Mouse (Mus musculus) small intestine, adult 2 months (tissue): ENCODE data around the gene Erp27. TPM values are rescaled to one million over a fixed set of nuclear protein-coding genes. Genes with fewer than 3 reads are reported as not detected.
A peak's percentile ranks its signal among the peaks of the same experiment; 100 is the strongest.

Experiments
- H3K27ac ChIP-seq: fragments of 200-500 bp; 2 replicates; pipeline ENCODE4 v1.5.1; 2012; ENCODE audit warnings: low read depth, low read length, control low read depth, inconsistent platforms; ENCODE audit not compliant: insufficient read depth
- H3K27me3 ChIP-seq: fragments of 200-500 bp; 2 replicates; pipeline ENCODE4 v1.6.1; 2012; ENCODE audit warnings: mild to moderate bottlenecking, moderate library complexity, low read length, inconsistent platforms; ENCODE audit not compliant: control insufficient read depth, insufficient read depth
- H3K36me3 ChIP-seq: fragments of 200-500 bp; 2 replicates; pipeline ENCODE4 v1.6.1; 2012; ENCODE audit warnings: mild to moderate bottlenecking, low read length, control low read depth, inconsistent platforms; ENCODE audit not compliant: control insufficient read depth, insufficient read depth
- H3K4me1 ChIP-seq: fragments of 200-500 bp; 2 replicates; pipeline ENCODE4 v1.6.1; 2012; ENCODE audit warnings: low read length, inconsistent platforms, mixed read lengths; ENCODE audit not compliant: control insufficient read depth, insufficient read depth, insufficient read length
- H3K4me3 ChIP-seq: fragments of 200-500 bp; 2 replicates; pipeline ENCODE4 v1.5.1; 2012; ENCODE audit warnings: low read depth, mild to moderate bottlenecking, control low read depth, inconsistent platforms, low read length, moderate library complexity
- CTCF ChIP-seq: fragments of 200-500 bp; IDR thresholded peaks from 2 replicates; pipeline ENCODE4 v1.5.1; 2012; ENCODE audit warnings: low read depth, mild to moderate bottlenecking, control low read depth, inconsistent platforms, low read length, moderate library complexity, mixed read lengths; ENCODE audit not compliant: insufficient replicate concordance, insufficient read length; ENCODE audit errors: extremely low read depth
- POLR2A ChIP-seq: fragments of 200-500 bp; IDR thresholded peaks from 2 replicates; pipeline ENCODE4 v1.6.1; 2012; ENCODE audit warnings: low read depth, mild to moderate bottlenecking, control low read depth, inconsistent platforms, low read length, moderate library complexity
- WGBS: fragments of 180-500 bp; shearing (Covaris S2); methylation state at CpG from one replicate; pipeline ENCODE4 v1.1.7; 2018; 5-methylcytosine and 5-hydroxymethylcytosine counted together
- polyA plus RNA-seq: library from polyadenylated mRNA; depleted of rRNA; stranded (reverse); fragments of >200 nt; gene quantifications from 2 replicates; pipeline ENCODE4 v1.2.3, GENCODE M21; 2012

The Erp27 gene
- polyA plus RNA-seq, 1 experiment, result 0.28 TPM

DNA sequence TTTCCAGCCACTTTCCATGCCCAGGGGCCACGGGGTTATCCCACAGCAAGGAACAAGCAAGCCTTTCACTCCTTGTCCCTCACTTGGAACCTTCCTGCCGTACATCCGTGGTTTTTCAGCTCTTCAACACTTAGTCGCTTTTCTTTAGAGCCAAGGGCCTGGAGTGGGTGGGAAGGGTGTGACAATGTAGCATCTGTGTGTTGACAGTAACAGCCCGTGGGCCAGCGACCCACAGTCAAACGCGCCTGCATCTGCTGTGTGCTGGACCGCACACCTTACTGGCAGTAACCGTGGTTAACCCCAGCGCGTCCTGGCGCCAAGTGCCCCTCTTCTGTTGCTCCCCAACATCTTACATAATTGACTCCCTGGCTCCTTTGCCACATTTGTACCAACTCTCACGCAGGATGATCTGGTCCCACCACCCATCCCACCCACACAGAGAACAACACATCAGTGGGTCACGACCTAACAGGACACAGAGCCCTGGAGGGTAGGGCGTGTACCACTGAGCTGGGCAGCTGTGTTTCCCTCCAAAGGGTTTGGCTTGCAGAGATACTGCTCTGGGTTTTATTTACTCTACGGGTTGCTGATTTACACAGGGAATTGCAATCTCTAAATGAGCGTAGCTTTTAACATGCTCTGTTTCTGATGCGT, 15.6 kb downstream of the Erp27 start:
- no peak for TF ChIP-seq CTCF
- TF ChIP-seq POLR2A, result no peak
- Histone ChIP-seq H3K4me3 (no peak overlapping the region), H3K27me3 (no peaks in the 10 kb centered on the region), H3K4me1 (peaks cover 5% of the 10 kb centered on the region), H3K27ac (peak overlapping the region; percentile 38; the same call in 1 of the 2 replicates), H3K36me3 (no peaks in the 10 kb centered on the region)
- 51% methylated on average over 19 of the region's 19 CpGs for WGBS

DNA sequence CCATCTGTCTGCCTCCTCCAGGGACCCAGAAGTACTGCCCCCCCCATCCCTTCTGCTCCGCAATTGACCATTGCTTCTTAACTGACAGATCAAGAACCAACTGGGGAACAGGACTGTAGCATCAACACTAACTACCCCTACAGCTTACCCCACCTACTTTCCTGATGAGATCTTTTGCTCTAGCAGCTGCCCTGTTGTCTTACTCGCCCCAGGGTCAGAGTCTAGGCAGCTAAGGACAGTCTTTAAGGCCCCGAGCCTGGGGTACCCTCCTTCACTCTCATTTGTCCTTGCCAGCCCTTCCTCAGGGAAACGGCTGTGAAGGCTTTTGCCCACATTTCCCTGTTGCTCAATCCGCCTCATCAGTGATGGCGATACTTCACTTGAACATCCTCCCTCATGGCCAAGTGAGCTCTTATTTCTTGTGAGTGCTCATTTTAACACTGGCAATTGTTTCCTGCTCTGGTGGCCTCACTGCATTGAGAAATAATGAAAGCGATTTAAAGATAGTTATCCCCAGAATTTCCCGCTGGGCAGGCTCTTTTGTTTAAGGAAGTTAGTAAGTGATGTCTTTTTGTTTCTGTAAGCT, 18.0 kb downstream of the Erp27 start:
- H3K4me3 ChIP-seq, result no peak overlapping the region
- H3K4me1 ChIP-seq, result peaks cover 5% of the 10 kb centered on the region
- H3K27ac ChIP-seq, result no peak overlapping the region
- H3K36me3 ChIP-seq, result no peaks in the 10 kb centered on the region
- WGBS, result 52% methylated on average over 8 of the region's 8 CpGs
- no peaks in the 10 kb centered on the region for H3K27me3 ChIP-seq
- TF ChIP-seq CTCF, result no peak
- TF ChIP-seq POLR2A, result no peak

DNA sequence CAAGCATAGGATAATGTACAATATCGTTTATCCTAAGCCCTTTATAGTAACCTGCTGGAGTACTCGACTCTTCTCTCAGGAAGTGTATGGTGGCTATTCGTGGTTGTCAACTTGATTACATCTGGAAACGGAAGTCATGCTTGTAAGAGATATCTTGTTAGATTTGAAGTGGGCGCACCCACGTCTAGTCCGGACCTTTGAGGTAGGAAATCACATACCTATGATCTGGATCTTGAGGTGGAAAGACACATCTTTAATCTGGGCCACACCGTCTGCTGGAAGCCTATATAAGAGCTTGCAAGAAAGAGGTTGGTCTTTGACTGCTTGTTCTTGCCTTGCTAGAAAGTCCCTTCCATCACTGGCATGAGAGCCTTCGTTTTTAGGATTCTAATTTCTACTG, 19.5 kb downstream of the Erp27 start:
- H3K36me3 ChIP-seq, result no peaks in the 10 kb centered on the region
- no peaks in the 10 kb centered on the region for H3K27me3 ChIP-seq
- WGBS, result 79% methylated on average over 9 of the region's 9 CpGs
- H3K27ac ChIP-seq, result no peak overlapping the region
- H3K4me3 ChIP-seq, result no peak overlapping the region
- TF ChIP-seq CTCF (no peak), POLR2A (no peak)
- peaks cover 2% of the 10 kb centered on the region for H3K4me1 ChIP-seq

DNA sequence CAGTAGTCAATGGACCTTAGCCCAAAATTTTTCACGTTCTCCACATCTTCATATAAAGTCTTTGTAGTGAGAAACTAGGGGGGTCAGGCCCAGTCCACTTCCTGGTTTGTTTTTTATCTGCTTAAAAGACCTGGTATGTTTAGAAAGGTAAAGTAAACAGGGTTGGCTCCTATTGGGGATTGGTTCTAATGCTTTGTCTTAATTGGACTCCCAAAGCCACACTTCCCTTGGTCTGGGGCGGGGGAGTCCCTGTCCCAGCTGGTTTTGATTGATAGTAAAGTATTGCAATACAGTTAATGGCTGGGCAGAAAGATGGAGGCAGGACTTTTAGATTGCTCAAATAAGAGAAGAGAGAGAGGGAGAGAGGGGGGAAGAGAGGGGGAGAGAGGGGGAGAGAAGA, 21.0 kb downstream of the Erp27 start:
- Histone ChIP-seq H3K4me1 (no peaks in the 10 kb centered on the region), H3K27ac (no peak overlapping the region), H3K36me3 (no peaks in the 10 kb centered on the region), H3K27me3 (no peaks in the 10 kb centered on the region), H3K4me3 (no peak overlapping the region)
- WGBS, result 63% methylated on average over 2 of the region's 2 CpGs
- TF ChIP-seq CTCF, result no peak
- TF ChIP-seq POLR2A, result no peak

DNA sequence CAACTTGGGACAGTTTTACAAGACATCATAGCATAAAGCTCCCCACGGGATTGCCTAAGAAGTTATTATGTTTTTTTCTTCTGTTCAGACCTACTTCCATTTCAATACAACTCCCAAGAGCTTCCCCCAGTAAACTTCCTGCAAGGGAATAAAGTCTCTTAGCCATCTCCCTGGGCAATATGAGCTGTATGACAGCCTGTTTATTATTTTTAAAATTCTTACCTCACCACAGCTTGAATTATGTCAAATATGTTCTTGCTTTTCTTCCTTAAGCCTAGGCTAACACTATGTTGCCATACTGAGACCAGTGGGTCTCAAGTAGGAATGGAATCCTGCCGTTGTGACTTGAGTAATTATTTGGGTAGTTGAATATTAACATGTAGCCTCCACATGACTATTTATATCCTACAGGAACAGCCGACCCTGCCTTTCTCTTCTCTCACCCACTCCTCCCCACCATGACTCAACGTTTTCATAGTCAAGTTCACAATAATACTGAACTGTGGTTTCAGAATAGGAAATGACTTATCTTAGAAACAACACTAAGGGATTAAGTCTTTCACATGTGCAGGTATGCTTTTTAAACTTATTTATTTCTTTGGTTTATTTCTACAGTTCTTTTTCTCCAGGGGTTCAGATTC, 21.5 kb downstream of the Erp27 start:
- no peak for TF ChIP-seq POLR2A
- 22% methylated on average over 4 of the region's 4 CpGs for WGBS
- H3K36me3 ChIP-seq, result no peaks in the 10 kb centered on the region
- no peaks in the 10 kb centered on the region for H3K4me1 ChIP-seq
- H3K4me3 ChIP-seq, result no peak overlapping the region
- no peak overlapping the region for H3K27ac ChIP-seq
- no peaks in the 10 kb centered on the region for H3K27me3 ChIP-seq

DNA sequence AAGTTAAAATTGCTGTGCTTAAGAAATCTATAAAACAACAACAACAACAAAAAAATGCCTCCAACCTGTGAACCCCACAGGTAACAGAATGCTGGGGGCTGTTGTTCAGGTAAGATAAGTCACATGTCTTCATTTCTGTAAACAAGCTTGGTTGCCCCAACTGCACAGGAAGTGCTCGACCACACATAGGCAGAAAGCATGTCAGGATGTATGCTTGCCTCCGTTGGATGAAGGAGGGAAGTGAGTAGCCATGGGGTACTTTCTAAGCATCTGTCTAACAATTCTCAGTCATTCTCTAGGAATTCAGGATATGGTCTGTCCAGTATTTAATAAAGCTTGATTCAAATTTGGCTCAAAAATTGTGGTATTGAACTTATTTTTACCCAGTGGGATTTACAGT, 23.0 kb downstream of the Erp27 start:
- Histone ChIP-seq H3K27ac (no peak overlapping the region), H3K4me1 (no peaks in the 10 kb centered on the region), H3K36me3 (no peaks in the 10 kb centered on the region), H3K4me3 (no peak overlapping the region), H3K27me3 (no peaks in the 10 kb centered on the region)
- no peak for TF ChIP-seq POLR2A
- no peak for TF ChIP-seq CTCF
- WGBS, result 75% methylated on average over 2 of the region's 2 CpGs

DNA sequence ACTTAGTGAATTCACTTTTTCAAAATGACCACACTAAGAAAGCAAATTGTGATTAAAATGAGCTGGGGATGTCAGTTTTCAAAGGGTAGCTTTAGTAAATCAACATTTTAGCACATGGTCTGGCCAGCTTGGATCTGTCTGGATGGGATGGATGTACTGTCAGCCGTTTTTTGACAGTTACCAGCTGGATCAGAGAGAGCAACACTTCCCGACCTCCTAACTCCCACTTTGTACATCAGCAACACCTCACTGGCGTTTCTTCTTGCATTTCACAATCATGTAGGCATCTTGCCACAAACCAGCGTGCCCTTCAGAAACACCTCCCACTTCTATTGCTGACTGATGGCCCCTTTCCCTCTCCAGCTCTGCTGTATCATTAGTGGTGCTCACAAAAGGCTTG, 23.8 kb downstream of the Erp27 start:
- no peaks in the 10 kb centered on the region for H3K36me3 ChIP-seq
- 44% methylated on average over 4 of the region's 4 CpGs for WGBS
- H3K4me3 ChIP-seq, result no peak overlapping the region
- H3K4me1 ChIP-seq, result no peaks in the 10 kb centered on the region
- no peak overlapping the region for H3K27ac ChIP-seq
- no peak for TF ChIP-seq POLR2A
- TF ChIP-seq CTCF, result no peak
- no peaks in the 10 kb centered on the region for H3K27me3 ChIP-seq
